Mouse (Mus musculus) neural tube, embryonic 13.5 days (tissue): Measurements from ENCODE around the gene Rxra. TPM values are rescaled to one million over a fixed set of nuclear protein-coding genes. Genes with fewer than 3 reads are reported as not detected.
A peak's percentile ranks its signal among the peaks of the same experiment; 100 is the strongest.

Experiments used
- ATAC-seq: fragments of 200-750 bp; cut with Nextera tagmentation; 2 replicates; pipeline ENCODE4 v1.8.0; 2017; ENCODE audit warnings: low read depth, mild to moderate bottlenecking, moderate TSS enrichment, moderate library complexity
- H3K27ac ChIP-seq: fragments of 300-500 bp; sonication (generic); replicated peaks from 2 replicates; pipeline ENCODE4 v1.5.1; 2015; ENCODE audit warnings: moderate library complexity, mild to moderate bottlenecking, inconsistent platforms
- H3K27me3 ChIP-seq: fragments of 300-500 bp; sonication (generic); 2 replicates; pipeline ENCODE4 v1.6.1; 2015; ENCODE audit warnings: mild to moderate bottlenecking, inconsistent platforms
- H3K36me3 ChIP-seq: fragments of 300-500 bp; sonication (generic); 2 replicates; pipeline ENCODE4 v1.6.1; 2015; ENCODE audit warnings: mild to moderate bottlenecking, inconsistent platforms
- H3K4me1 ChIP-seq: fragments of 300-500 bp; sonication (generic); replicated peaks from 2 replicates; pipeline ENCODE4 v1.6.1; 2015; ENCODE audit warnings: inconsistent platforms
- H3K4me2 ChIP-seq: fragments of 300-500 bp; sonication (generic); 2 replicates; pipeline ENCODE4 v1.6.1; 2015; ENCODE audit warnings: inconsistent platforms, mild to moderate bottlenecking, moderate library complexity
- H3K4me3 ChIP-seq: fragments of 300-500 bp; sonication (generic); 2 replicates; pipeline ENCODE4 v1.5.1; 2015; ENCODE audit warnings: mild to moderate bottlenecking, inconsistent platforms
- H3K9ac ChIP-seq: fragments of 300-500 bp; sonication (generic); 2 replicates; pipeline ENCODE4 v1.6.1; 2015; ENCODE audit warnings: moderate library complexity, mild to moderate bottlenecking, inconsistent platforms
- H3K9me3 ChIP-seq: fragments of 300-500 bp; sonication (generic); 2 replicates; pipeline ENCODE4 v1.6.1; 2016; ENCODE audit warnings: inconsistent platforms
- WGBS: fragments of 180-500 bp; shearing (Covaris S2); methylation state at CpG from one replicate; pipeline ENCODE4 v1.1.7; 2015; 5-methylcytosine and 5-hydroxymethylcytosine counted together
- polyA plus RNA-seq: library from polyadenylated mRNA; unstranded; fragments of >200 nt; fragmentation: Nextera tagmentation; extraction: Ambion mirVana; gene quantifications from 2 replicates; pipeline ENCODE4 v1.2.1, GENCODE M21; 2015

The Rxra gene
- polyA plus RNA-seq, 1 experiment from 2014 or later, result 3.2 TPM

DNA sequence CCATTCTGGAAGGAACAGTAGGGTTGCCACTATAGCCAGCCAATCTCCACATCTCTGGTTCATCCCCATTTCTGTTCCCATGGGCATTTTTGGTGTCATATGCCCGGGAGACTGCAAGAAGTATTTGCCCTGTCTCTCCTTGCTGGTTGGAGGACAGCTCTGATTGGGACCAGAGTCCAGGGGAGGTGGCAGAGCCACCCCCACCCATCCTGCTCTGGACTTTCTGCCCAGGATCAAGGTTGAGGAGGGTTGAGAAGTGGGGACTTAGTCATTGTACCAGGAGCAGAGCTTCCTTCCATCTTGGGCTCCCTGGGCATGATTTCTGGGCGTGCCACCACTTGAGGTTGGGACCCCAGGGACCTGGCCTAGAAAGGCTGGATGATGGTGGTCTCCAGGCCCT, 10.1 kb downstream of the Rxra start:
- 93% methylated on average over 2 of the region's 2 CpGs for WGBS
- no peaks in the 10 kb centered on the region for H3K9me3 ChIP-seq
- ATAC-seq, result no peak
- no peaks in the 10 kb centered on the region for H3K27me3 ChIP-seq
- H3K4me1 ChIP-seq, result peaks cover 53% of the 10 kb centered on the region
- no peak overlapping the region for H3K27ac ChIP-seq
- no peak overlapping the region for H3K4me2 ChIP-seq
- no peak overlapping the region for H3K9ac ChIP-seq
- no peaks in the 10 kb centered on the region for H3K36me3 ChIP-seq
- H3K4me3 ChIP-seq, result no peak overlapping the region

GRCm38 (mm10) chr2:27687041-27687440, 10.8 kb downstream of the Rxra start:
- ATAC-seq, result no peak
- no peak overlapping the region for H3K4me2 ChIP-seq
- H3K9me3 ChIP-seq, result no peaks in the 10 kb centered on the region
- H3K36me3 ChIP-seq, result no peaks in the 10 kb centered on the region
- H3K27ac ChIP-seq, result no peak overlapping the region
- 65% methylated on average over 1 of the region's 1 CpGs for WGBS
- no peak overlapping the region for H3K4me3 ChIP-seq
- H3K9ac ChIP-seq, result no peak overlapping the region
- H3K4me1 ChIP-seq, result peaks cover 48% of the 10 kb centered on the region
- H3K27me3 ChIP-seq, result no peaks in the 10 kb centered on the region

DNA sequence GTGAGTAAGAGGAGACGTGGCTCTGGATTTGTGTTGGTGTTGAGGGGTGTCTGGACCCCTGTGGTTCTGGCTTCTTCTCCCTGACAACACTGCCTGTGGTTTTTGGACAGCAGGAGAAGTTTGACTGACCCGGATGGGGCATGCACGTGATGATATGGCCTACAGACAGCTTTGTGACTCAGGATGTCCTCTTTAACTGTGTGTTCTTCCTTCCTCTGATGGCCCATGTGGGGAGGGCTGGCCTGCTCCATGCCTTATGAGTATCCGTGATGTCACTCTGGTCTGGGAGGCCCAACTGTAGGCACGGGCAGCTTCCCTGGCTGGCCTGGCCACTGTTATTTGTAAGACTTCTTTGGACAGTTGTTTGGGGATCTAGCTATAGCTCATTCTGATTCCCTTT, 11.7 kb downstream of the Rxra start:
- Histone ChIP-seq H3K27me3 (no peaks in the 10 kb centered on the region), H3K27ac (no peak overlapping the region), H3K4me2 (no peak overlapping the region), H3K4me3 (no peak overlapping the region), H3K36me3 (no peaks in the 10 kb centered on the region), H3K4me1 (peaks cover 46% of the 10 kb centered on the region), H3K9ac (no peak overlapping the region), H3K9me3 (no peaks in the 10 kb centered on the region)
- no peak for ATAC-seq
- 85% methylated on average over 5 of the region's 5 CpGs for WGBS

DNA sequence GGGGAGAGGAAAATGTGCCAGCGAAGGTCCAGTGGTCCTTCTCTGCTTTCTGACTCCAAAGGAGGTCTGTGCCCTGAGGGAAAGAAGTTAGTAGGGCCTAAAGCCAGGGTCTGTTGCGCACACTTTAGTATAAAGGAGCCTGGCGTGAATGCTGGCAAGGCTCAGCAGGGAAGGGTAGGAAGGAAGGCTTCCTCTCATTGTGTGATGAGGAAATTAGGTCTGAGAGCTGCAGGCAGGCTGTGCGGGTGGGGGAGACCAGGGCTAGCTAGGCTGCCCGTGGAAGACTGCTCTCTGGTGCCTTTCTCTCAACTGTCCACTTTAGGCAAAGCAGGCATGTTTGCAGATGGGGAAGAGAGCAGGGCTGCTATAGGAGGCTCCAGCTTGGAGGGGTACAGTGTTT, 14.5 kb downstream of the Rxra start:
- no peaks in the 10 kb centered on the region for H3K36me3 ChIP-seq
- H3K9ac ChIP-seq, result 0 out of 2 replicates have a peak overlapping the region, but pooled peaks have one; percentile 34
- H3K4me1 ChIP-seq, result peaks cover 28% of the 10 kb centered on the region
- no peak overlapping the region for H3K4me3 ChIP-seq
- H3K27ac ChIP-seq, result peak overlapping the region; percentile 52
- no peaks in the 10 kb centered on the region for H3K27me3 ChIP-seq
- H3K4me2 ChIP-seq, result no peak overlapping the region
- no peaks in the 10 kb centered on the region for H3K9me3 ChIP-seq
- WGBS, result 27% methylated on average over 5 of the region's 5 CpGs
- ATAC-seq, result no peak

- Histone ChIP-seq H3K36me3 (no peaks in the 10 kb centered on the region), H3K4me2 (no peak overlapping the region), H3K9ac (no peak overlapping the region), H3K4me1 (peaks cover 28% of the 10 kb centered on the region), H3K27ac (peak overlapping the region; percentile 52; the same call in 1 of the 2 replicates), H3K4me3 (no peak overlapping the region), H3K27me3 (no peaks in the 10 kb centered on the region), H3K9me3 (no peaks in the 10 kb centered on the region)
- no peak for ATAC-seq
- WGBS, result 82% methylated on average over 13 of the region's 14 CpGs
Observed at GRCm38 (mm10) chr2:27691139-27691720, 15.0 kb downstream of the Rxra start.

- Histone ChIP-seq H3K27ac (no peak overlapping the region), H3K4me3 (no peak overlapping the region), H3K9ac (no peak overlapping the region), H3K36me3 (no peaks in the 10 kb centered on the region), H3K27me3 (no peaks in the 10 kb centered on the region), H3K4me2 (no peak overlapping the region), H3K9me3 (no peaks in the 10 kb centered on the region), H3K4me1 (peaks cover 36% of the 10 kb centered on the region)
- ATAC-seq, result no peak
- WGBS, result 82% methylated on average over 3 of the region's 3 CpGs
Observed at GRCm38 (mm10) chr2:27692608-27693007, 16.4 kb downstream of the Rxra start.

- Histone ChIP-seq H3K4me1 (peaks cover 47% of the 10 kb centered on the region), H3K9ac (no peak overlapping the region), H3K4me2 (no peak overlapping the region), H3K27me3 (no peaks in the 10 kb centered on the region), H3K27ac (no peak overlapping the region), H3K4me3 (no peak overlapping the region), H3K9me3 (no peaks in the 10 kb centered on the region), H3K36me3 (no peaks in the 10 kb centered on the region)
- no peak for ATAC-seq
- WGBS, result 89% methylated on average over 6 of the region's 6 CpGs
Observed at GRCm38 (mm10) chr2:27693684-27694083, 17.4 kb downstream of the Rxra start.

DNA sequence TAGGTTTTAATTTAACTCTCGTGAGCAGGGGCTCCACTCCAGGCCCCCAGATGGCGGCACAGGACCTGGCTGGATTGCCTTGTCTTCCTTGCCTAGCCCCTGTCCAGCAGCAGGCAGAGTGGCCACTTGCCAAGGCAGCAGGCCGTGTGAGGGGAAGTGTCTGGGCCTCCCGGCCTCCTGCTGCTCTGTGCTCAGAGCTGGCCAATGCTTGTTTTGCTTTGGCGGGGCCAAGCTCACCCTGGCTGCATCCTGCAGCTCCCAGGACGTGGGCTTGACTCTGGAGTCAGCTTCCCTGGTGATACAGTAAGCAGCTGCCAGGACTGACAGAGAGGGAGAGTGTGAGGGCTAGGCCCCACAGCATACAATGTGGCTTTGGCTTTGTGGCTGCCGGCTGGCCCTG, 23.3 kb downstream of the Rxra start:
- Histone ChIP-seq H3K4me1 (peaks cover 81% of the 10 kb centered on the region), H3K4me2 (no peak overlapping the region; the same call in 1 of the 2 replicates), H3K9ac (peak overlapping the region; percentile 41), H3K9me3 (no peaks in the 10 kb centered on the region), H3K36me3 (no peaks in the 10 kb centered on the region), H3K4me3 (no peak overlapping the region), H3K27ac (peak overlapping the region; percentile 75), H3K27me3 (no peaks in the 10 kb centered on the region)
- WGBS, result 9% methylated on average over 7 of the region's 7 CpGs
- peak; percentile 64 for ATAC-seq

DNA sequence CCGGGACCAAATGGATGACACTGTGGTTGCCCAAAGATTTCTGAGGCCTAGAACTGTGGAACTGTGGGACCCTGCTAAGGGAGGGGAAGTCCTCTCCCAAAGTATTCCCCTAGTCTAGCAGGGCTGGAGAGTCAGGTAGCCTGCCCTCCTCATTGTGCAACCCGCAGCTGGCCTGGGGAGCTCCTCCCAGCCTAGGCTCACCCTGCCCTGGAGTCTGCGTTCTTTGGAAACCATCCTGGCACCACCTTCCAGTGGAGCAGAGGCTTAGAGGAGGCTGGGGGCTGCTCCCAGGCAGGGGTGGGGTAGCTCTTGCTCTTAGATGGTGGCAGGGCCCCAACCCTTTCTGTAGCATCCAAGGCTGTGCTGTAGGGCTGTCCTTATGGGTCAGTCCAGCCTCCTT, 26.0 kb downstream of the Rxra start:
- no peaks in the 10 kb centered on the region for H3K36me3 ChIP-seq
- no peak for ATAC-seq
- H3K4me1 ChIP-seq, result peaks cover 75% of the 10 kb centered on the region
- no peak overlapping the region for H3K27ac ChIP-seq
- no peak overlapping the region for H3K9ac ChIP-seq
- H3K27me3 ChIP-seq, result no peaks in the 10 kb centered on the region
- 60% methylated on average over 3 of the region's 3 CpGs for WGBS
- H3K4me3 ChIP-seq, result no peak overlapping the region
- no peaks in the 10 kb centered on the region for H3K9me3 ChIP-seq
- no peak overlapping the region for H3K4me2 ChIP-seq

- no peaks in the 10 kb centered on the region for H3K36me3 ChIP-seq
- no peak overlapping the region for H3K4me3 ChIP-seq
- H3K9ac ChIP-seq, result no peak overlapping the region
- no peaks in the 10 kb centered on the region for H3K9me3 ChIP-seq
- no peaks in the 10 kb centered on the region for H3K27me3 ChIP-seq
- no peak for ATAC-seq
- no peak overlapping the region for H3K27ac ChIP-seq
- 88% methylated on average over 10 of the region's 10 CpGs for WGBS
- no peak overlapping the region for H3K4me2 ChIP-seq
- H3K4me1 ChIP-seq, result peaks cover 67% of the 10 kb centered on the region
Observed at GRCm38 (mm10) chr2:27702904-27703666, 26.8 kb downstream of the Rxra start.

GRCm38 (mm10) chr2:27703852-27704640, 27.8 kb downstream of the Rxra start:
- Histone ChIP-seq H3K4me3 (no peak overlapping the region), H3K4me2 (no peak overlapping the region), H3K4me1 (peaks cover 57% of the 10 kb centered on the region), H3K9me3 (no peaks in the 10 kb centered on the region), H3K9ac (no peak overlapping the region), H3K27ac (no peak overlapping the region), H3K27me3 (no peaks in the 10 kb centered on the region), H3K36me3 (no peaks in the 10 kb centered on the region)
- WGBS, result 68% methylated on average over 9 of the region's 9 CpGs
- ATAC-seq, result no peak

GRCm38 (mm10) chr2:27704641-27705040, 28.4 kb downstream of the Rxra start:
- Histone ChIP-seq H3K4me1 (peaks cover 51% of the 10 kb centered on the region), H3K9ac (no peak overlapping the region), H3K36me3 (no peaks in the 10 kb centered on the region), H3K4me2 (no peak overlapping the region), H3K27ac (no peak overlapping the region), H3K27me3 (no peaks in the 10 kb centered on the region), H3K9me3 (no peaks in the 10 kb centered on the region), H3K4me3 (no peak overlapping the region)
- ATAC-seq, result no peak
- 94% methylated on average over 3 of the region's 3 CpGs for WGBS
